Mouse (Mus musculus): ENCODE measurements around the gene Slc6a13.

DNA sequence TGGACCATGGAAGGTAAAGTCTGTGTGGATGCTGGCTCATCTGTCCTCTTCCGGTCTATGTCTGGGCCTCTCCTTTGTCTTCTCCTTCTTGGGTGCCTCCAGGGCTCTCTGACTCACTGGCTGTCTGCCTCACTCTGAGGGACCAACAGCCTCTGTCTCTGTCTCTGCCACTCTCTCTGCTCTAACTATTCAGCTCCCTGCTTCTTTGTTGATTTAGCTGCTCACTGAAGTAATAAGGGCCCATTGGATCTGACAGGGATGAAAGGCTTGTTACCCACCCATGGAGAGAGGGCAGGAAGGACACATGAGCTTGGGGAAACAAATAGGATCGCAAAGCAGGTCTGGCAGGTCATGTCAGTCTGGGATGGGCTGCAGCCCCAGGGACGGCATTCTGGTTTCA, 67.1 kb downstream of the Slc6a13 start:
- TF ChIP-seq POLR2A (IDR thresholded peaks at IDR 0.05; ENCODE audit: control insufficient read depth in 1 of 2, insufficient read depth in 1 of 2, low read depth in 1 of 2, low read length in 2 of 2, poor library complexity in 1 of 2) (no peak), MAX (IDR thresholded peaks at IDR 0.05; ENCODE audit: low read length) (no peak), ZNF384 (IDR thresholded peaks at IDR 0.05; ENCODE audit: low read depth, low read length) (no peak), POLR2AphosphoS5 (IDR thresholded peaks at IDR 0.05; ENCODE audit: borderline replicate concordance, low read depth, low read length) (no peak), CTCF (IDR thresholded peaks at IDR 0.05 in 2 of 3, conservative IDR thresholded peaks at IDR 0.05 in 1 of 3; ENCODE audit: control insufficient read depth in 1 of 3, insufficient read depth in 1 of 3, low read depth in 2 of 3, low read length in 3 of 3, poor library complexity in 1 of 3, severe bottlenecking in 1 of 3) (no peak)

Data from MEL (cell line).